Mouse (Mus musculus) ovary, adult 10 weeks (tissue): ENCODE data around the gene Gm16381. TPM values are rescaled to one million over a fixed set of nuclear protein-coding genes. Genes with fewer than 3 reads are reported as not detected.

Experiments used
- polyA plus RNA-seq: library from polyadenylated mRNA; stranded (reverse); fragments of 350-450 nt; fragmentation: Illumina TruSeq; extraction: RNeasy Lipid Tissue Mini Kit (QIAGEN cat#74804); gene quantifications from one replicate; pipeline ENCODE4 v1.2.3, GENCODE M21; 2014

Gm16381 gene
- polyA plus RNA-seq: not detected

GRCm38 (mm10) chr12:87644520-87644919, at the start of gene Gm16381:
Gm16381 (minus strand) TSS chr12:87644620.

GRCm38 (mm10) chr12:87618569-87618968, 25.9 kb downstream of the Gm16381 start, which contains the start of gene Gm4027:
Gm4027 (plus strand) TSS chr12:87618869.

GRCm38 (mm10) chr12:87602388-87602787, 42.0 kb downstream of the Gm16381 start, which contains the start of gene Oog1:
Oog1 (plus strand) TSS chr12:87602688.

Other genes starting within 250 kb of the Gm16381 start
- 120 TPM for gene Slirp, start 200.7 kb downstream of the Gm16381 start, polyA plus RNA-seq
- gene Alkbh1, start 200.6 kb downstream of the Gm16381 start, polyA plus RNA-seq: 22.0 TPM
- 128 TPM for gene Snw1, start 172.3 kb downstream of the Gm16381 start, polyA plus RNA-seq
- gene Gm5788, start 149.9 kb downstream of the Gm16381 start, polyA plus RNA-seq: not detected
- not detected for gene Gm8300, start 130.3 kb downstream of the Gm16381 start, polyA plus RNA-seq
- gene Oog1, start 41.9 kb downstream of the Gm16381 start, polyA plus RNA-seq: 51.4 TPM
- gene Gm4027, start 25.8 kb downstream of the Gm16381 start, polyA plus RNA-seq: not detected
- gene Gm21319, start 131.1 kb upstream of the Gm16381 start, polyA plus RNA-seq: not detected
- gene Gm21936, start 150.9 kb upstream of the Gm16381 start, polyA plus RNA-seq: not detected
- not detected for gene BB287469, start 172.0 kb upstream of the Gm16381 start, polyA plus RNA-seq
- gene Gm2001, start 197.7 kb upstream of the Gm16381 start, polyA plus RNA-seq: not detected
- gene Gm2016, start 229.5 kb upstream of the Gm16381 start, polyA plus RNA-seq: not detected